Mouse (Mus musculus): ENCODE measurements around the gene Ffar4.

DNA sequence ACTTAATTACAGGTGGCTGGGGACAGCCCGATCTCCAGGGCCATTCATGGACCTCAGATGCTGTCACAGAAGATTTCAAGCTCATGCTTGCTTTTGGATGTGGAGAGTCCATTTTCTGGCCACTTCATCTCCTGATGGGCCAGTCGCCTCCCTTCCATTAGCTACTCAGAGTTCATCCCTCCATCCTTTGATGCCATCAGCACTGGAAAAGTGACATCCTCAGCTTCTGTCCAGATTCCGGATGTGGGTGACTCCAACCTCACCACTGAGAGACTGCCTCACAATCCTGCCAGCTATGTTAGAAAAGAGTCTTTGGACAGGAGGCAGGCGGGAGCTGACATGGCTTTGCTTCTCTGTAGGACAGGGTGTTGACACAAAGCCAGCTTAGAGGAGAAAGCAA, 11.0 kb upstream of the Ffar4 start:
- TF ChIP-seq CTCF (IDR thresholded peaks at IDR 0.05; ENCODE audit: low read depth, low read length): no peak
- no peak for TF ChIP-seq EP300 (IDR thresholded peaks at IDR 0.05; ENCODE audit: insufficient read depth, low read depth, low read length)
- no peak for TF ChIP-seq POLR2A (IDR thresholded peaks at IDR 0.05; ENCODE audit: insufficient read depth, low read length)
